Mouse (Mus musculus): ENCODE data around the gene Fam19a4. TPM values are rescaled to one million over a fixed set of nuclear protein-coding genes. Genes with fewer than 3 reads are reported as not detected.

Fam19a4 gene
- polyA plus RNA-seq, 1 experiment from 2014 or later: 0.18 TPM

DNA sequence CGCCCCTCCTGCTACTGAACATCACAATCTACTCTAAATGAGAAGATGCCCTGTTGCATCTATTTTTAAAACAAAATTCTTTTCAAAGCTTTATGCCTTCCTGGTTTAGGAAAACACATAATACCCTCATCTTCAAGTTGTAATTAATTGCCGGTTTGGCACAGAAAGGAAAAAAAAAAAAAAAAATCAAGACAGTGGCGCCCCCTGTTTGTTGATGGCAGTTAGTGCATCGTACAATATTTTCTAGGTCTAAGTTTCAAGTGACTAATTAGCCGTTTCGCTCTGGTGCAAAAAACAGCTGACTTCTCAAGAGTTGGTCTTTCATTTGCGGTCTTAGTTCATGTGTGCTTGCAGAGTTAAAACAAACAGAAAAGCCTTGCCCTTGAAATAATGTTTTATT is 207.1 kb downstream of the Fam19a4 start:
- no peak overlapping the region for H3K9ac ChIP-seq (ENCODE audit: low read length)

DNA sequence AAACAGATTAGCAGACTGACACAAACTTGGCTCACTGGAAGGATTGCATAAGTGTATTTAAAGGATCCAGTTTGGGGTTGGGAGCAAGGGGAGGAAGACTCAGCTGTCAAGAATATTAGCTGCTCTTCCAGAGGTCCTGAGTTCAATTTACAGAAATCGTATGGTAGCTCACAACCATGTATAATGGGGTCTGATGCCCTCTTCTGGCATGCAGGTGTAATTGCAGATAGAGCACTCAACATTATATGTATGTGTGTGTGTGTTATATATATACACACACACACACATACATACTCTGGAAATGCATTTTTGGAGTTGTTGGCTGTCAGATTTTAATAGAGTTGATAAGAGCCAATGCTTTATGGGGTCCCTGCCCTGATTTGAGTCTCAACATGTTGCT is 216.3 kb downstream of the Fam19a4 start:
- Histone ChIP-seq H3K4me3 (ENCODE audit: low read length) (no peak overlapping the region), H3K9me3 (replicated peaks; ENCODE audit: control insufficient read depth, low read length) (no peaks in the 10 kb centered on the region), H3K36me3 (ENCODE audit: control insufficient read depth, insufficient read depth) (no peaks in the 10 kb centered on the region), H3K4me1 (ENCODE audit: control insufficient read depth, insufficient read depth, low read length) (no peaks in the 10 kb centered on the region), H3K27ac (ENCODE audit: low read length) (no peak overlapping the region), H3K27me3 (ENCODE audit: control insufficient read depth, insufficient read depth, low read length) (no peaks in the 10 kb centered on the region), H3K9ac (ENCODE audit: low read length) (no peak overlapping the region), H3K4me2 (ENCODE audit: low read depth, low read length) (no peak overlapping the region)
- no peak for ATAC-seq (replicated peaks; ENCODE audit: extremely low read depth, insufficient read depth, low FRiP score)
- 27% methylated on average over 1 of the region's 1 CpGs for WGBS

More for the DNA sequence above, 207.1 kb downstream of the Fam19a4 start:
- Histone ChIP-seq H3K27ac (ENCODE audit: low read length) (no peak overlapping the region), H3K9me3 (replicated peaks; ENCODE audit: control insufficient read depth, low read length) (no peaks in the 10 kb centered on the region), H3K4me1 (ENCODE audit: control insufficient read depth, insufficient read depth, low read length) (no peaks in the 10 kb centered on the region), H3K36me3 (ENCODE audit: control insufficient read depth, insufficient read depth) (no peaks in the 10 kb centered on the region), H3K4me3 (ENCODE audit: low read length) (no peak overlapping the region), H3K4me2 (ENCODE audit: low read depth, low read length) (no peak overlapping the region), H3K27me3 (ENCODE audit: control insufficient read depth, insufficient read depth, low read length) (no peaks in the 10 kb centered on the region)
- ATAC-seq (replicated peaks; ENCODE audit: extremely low read depth, insufficient read depth, low FRiP score): no peak
- WGBS: 65% methylated on average over 7 of the region's 7 CpGs

DNA sequence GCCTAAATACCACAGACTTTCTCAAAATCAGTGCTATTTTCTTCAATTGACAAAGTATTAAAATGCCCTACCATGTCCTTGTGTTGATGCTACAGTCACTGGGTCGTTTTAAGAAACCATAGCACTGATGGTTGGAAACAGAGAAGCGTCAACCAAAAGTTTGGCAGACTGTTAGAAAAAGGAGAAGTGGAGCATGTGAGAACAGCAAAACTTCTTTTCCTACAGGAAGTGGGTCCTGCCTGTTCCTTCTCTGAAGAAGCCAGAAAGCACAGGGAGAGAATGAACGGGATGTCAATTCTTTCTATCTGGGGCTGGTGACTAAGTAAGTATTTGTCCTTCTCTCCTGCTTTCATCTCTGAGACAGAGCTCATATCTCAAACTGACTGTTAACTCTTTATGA is 219.6 kb downstream of the Fam19a4 start:
- Histone ChIP-seq H3K4me2 (ENCODE audit: low read depth, low read length) (no peak overlapping the region), H3K4me3 (ENCODE audit: low read length) (no peak overlapping the region), H3K9me3 (replicated peaks; ENCODE audit: control insufficient read depth, low read length) (no peaks in the 10 kb centered on the region), H3K36me3 (ENCODE audit: control insufficient read depth, insufficient read depth) (no peaks in the 10 kb centered on the region), H3K9ac (ENCODE audit: low read length) (no peak overlapping the region), H3K4me1 (ENCODE audit: control insufficient read depth, insufficient read depth, low read length) (no peaks in the 10 kb centered on the region), H3K27me3 (ENCODE audit: control insufficient read depth, insufficient read depth, low read length) (no peaks in the 10 kb centered on the region), H3K27ac (ENCODE audit: low read length) (no peak overlapping the region)
- no peak for ATAC-seq (replicated peaks; ENCODE audit: extremely low read depth, insufficient read depth, low FRiP score)
- 52% methylated on average over 3 of the region's 3 CpGs for WGBS

DNA sequence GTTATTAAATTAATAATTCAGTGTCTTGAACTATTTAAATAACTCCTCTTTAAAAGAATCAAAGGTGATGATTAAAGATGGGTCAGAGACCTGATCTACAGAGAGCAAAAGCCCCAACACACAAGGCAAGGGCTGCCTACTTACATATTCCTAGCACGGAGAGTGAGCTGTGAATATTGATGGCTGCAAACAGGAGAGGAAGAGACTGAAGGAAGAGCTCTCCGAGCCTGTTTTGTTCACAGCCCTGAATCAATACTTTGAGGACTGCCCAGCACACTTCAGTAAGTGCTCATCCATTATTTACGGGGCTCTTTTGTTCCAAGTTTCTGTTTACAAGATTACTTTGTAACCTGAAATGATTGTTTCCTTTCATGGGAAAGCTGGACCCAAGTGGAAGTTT is 233.6 kb downstream of the Fam19a4 start:
- H3K4me2 ChIP-seq (ENCODE audit: low read depth, low read length): no peak overlapping the region
- WGBS: 63% methylated on average over 3 of the region's 3 CpGs
- H3K36me3 ChIP-seq (ENCODE audit: control insufficient read depth, insufficient read depth): no peaks in the 10 kb centered on the region
- no peak overlapping the region for H3K9ac ChIP-seq (ENCODE audit: low read length)
- ATAC-seq (replicated peaks; ENCODE audit: extremely low read depth, insufficient read depth, low FRiP score): no peak
- H3K4me1 ChIP-seq (ENCODE audit: control insufficient read depth, insufficient read depth, low read length): no peaks in the 10 kb centered on the region
- H3K27me3 ChIP-seq (ENCODE audit: control insufficient read depth, insufficient read depth, low read length): no peaks in the 10 kb centered on the region
- no peaks in the 10 kb centered on the region for H3K9me3 ChIP-seq (replicated peaks; ENCODE audit: control insufficient read depth, low read length)
- no peak overlapping the region for H3K27ac ChIP-seq (ENCODE audit: low read length)
- no peak overlapping the region for H3K4me3 ChIP-seq (ENCODE audit: low read length)

DNA sequence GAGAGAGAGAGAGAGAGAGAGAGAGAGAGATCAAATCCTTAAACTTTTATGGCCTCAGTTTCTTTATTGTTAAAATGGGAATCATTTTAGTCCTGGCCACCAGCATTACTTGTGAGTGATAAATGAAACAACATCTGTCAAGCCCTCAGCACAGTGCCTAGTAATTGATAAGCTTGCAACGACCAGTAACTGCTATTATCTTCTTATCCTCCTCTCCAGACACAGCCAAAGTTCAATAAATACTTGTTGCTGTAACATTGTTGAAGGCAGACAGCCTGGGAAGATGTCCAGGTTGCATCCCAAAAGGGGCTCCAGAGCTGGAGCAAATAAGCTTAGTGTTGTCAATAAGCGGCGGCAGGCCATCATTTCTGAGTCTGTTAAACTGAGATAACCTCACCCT is 257.2 kb downstream of the Fam19a4 start:
- WGBS: 36% methylated on average over 3 of the region's 3 CpGs

DNA sequence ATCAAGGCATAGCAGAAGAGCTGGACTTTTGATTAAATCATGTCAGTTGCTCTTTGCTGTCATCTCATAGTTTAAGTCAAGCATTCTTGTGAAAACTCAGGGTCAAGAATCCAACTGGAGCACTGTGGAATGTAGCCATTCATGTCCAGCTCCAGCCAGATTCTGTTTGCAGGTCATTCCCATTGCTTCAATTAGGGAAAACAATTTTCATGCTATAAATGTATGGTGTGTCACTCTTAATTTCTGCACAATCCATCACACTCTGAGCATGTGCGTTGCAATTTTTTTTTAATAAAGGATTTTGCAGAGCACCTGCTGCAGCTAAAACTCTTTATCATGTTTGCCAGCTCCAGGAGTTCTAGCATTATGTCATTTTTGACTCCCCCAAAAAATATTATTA is 261.5 kb downstream of the Fam19a4 start:
- no peaks in the 10 kb centered on the region for H3K36me3 ChIP-seq (ENCODE audit: control insufficient read depth, insufficient read depth)
- no peaks in the 10 kb centered on the region for H3K9me3 ChIP-seq (replicated peaks; ENCODE audit: control insufficient read depth, low read length)
- no peaks in the 10 kb centered on the region for H3K4me1 ChIP-seq (ENCODE audit: control insufficient read depth, insufficient read depth, low read length)
- H3K4me2 ChIP-seq (ENCODE audit: low read depth, low read length): no peak overlapping the region
- no peaks in the 10 kb centered on the region for H3K27me3 ChIP-seq (ENCODE audit: control insufficient read depth, insufficient read depth, low read length)
- no peak overlapping the region for H3K27ac ChIP-seq (ENCODE audit: low read length)
- H3K4me3 ChIP-seq (ENCODE audit: low read length): no peak overlapping the region
- WGBS: 80% methylated on average over 1 of the region's 1 CpGs
- H3K9ac ChIP-seq (ENCODE audit: low read length): no peak overlapping the region
- ATAC-seq (replicated peaks; ENCODE audit: extremely low read depth, insufficient read depth, low FRiP score): no peak

More for the DNA sequence above, 257.2 kb downstream of the Fam19a4 start:
- H3K9ac ChIP-seq (ENCODE audit: low read length): no peak overlapping the region
- H3K27ac ChIP-seq (ENCODE audit: low read length): no peak overlapping the region
- no peak overlapping the region for H3K4me3 ChIP-seq (ENCODE audit: low read length)
- no peak for ATAC-seq (replicated peaks; ENCODE audit: extremely low read depth, insufficient read depth, low FRiP score)
- H3K27me3 ChIP-seq (ENCODE audit: control insufficient read depth, insufficient read depth, low read length): no peaks in the 10 kb centered on the region
- H3K9me3 ChIP-seq (replicated peaks; ENCODE audit: control insufficient read depth, low read length): no peaks in the 10 kb centered on the region
- H3K4me1 ChIP-seq (ENCODE audit: control insufficient read depth, insufficient read depth, low read length): no peaks in the 10 kb centered on the region
- no peaks in the 10 kb centered on the region for H3K36me3 ChIP-seq (ENCODE audit: control insufficient read depth, insufficient read depth)
- no peak overlapping the region for H3K4me2 ChIP-seq (ENCODE audit: low read depth, low read length)

DNA sequence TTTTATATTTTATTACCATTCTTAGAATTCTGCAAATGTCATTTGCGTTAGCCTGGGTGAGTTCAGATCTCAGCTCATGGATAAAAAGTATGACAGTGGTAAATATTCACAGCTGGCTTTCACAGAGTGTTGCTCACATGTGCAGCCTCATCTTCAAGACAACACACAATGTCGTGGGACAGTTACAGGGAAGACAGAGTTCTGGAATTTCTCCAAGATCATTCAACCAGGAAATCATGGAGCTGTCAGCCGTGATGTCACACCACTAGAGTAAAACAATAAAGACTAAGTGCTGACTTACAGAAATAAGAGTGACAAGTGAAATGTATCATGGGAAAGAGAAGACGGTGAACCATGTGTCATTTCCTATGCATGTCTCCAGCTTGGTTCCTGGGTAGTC is 262.8 kb downstream of the Fam19a4 start:
- no peak overlapping the region for H3K4me2 ChIP-seq (ENCODE audit: low read depth, low read length)
- H3K36me3 ChIP-seq (ENCODE audit: control insufficient read depth, insufficient read depth): no peaks in the 10 kb centered on the region
- no peaks in the 10 kb centered on the region for H3K9me3 ChIP-seq (replicated peaks; ENCODE audit: control insufficient read depth, low read length)
- no peaks in the 10 kb centered on the region for H3K27me3 ChIP-seq (ENCODE audit: control insufficient read depth, insufficient read depth, low read length)
- 57% methylated on average over 4 of the region's 4 CpGs for WGBS
- no peak overlapping the region for H3K27ac ChIP-seq (ENCODE audit: low read length)
- no peak overlapping the region for H3K9ac ChIP-seq (ENCODE audit: low read length)
- no peak overlapping the region for H3K4me3 ChIP-seq (ENCODE audit: low read length)
- ATAC-seq (replicated peaks; ENCODE audit: extremely low read depth, insufficient read depth, low FRiP score): no peak
- H3K4me1 ChIP-seq (ENCODE audit: control insufficient read depth, insufficient read depth, low read length): no peaks in the 10 kb centered on the region

Other genes with a start within 250 kb of the Fam19a4 start
- 14.7 and 15.6 TPM in 2 replicates for gene Eogt, start 88.8 kb upstream of the Fam19a4 start, polyA plus RNA-seq (2015; fragmentation: Nextera tagmentation; extraction: Ambion mirVana)
- 19.6 and 24.2 TPM in 2 replicates for gene Tmf1, start 118.7 kb upstream of the Fam19a4 start, polyA plus RNA-seq (2015; fragmentation: Nextera tagmentation; extraction: Ambion mirVana)
- gene Uba3, start 145.2 kb upstream of the Fam19a4 start, polyA plus RNA-seq (2015; fragmentation: Nextera tagmentation; extraction: Ambion mirVana): 63.3 and 71.1 TPM in 2 replicates
- 99.6 and 107 TPM in 2 replicates for gene Arl6ip5, start 150.3 kb upstream of the Fam19a4 start, polyA plus RNA-seq (2015; fragmentation: Nextera tagmentation; extraction: Ambion mirVana)
- 21.6 and 27.8 TPM in 2 replicates for gene Lmod3, start 192.3 kb upstream of the Fam19a4 start, polyA plus RNA-seq (2015; fragmentation: Nextera tagmentation; extraction: Ambion mirVana)

All from heart, embryonic 16.5 days (tissue).